Mouse (Mus musculus): ENCODE results near the gene Ndrg4. TPM values are rescaled to one million over a fixed set of nuclear protein-coding genes. Genes with fewer than 3 reads are reported as not detected.

The Ndrg4 gene
- 43.3 TPM for polyA plus RNA-seq (2012; fragmentation: generic; extraction: Trizol)
- long read RNA-seq, experiment 1, transcript Ndrg4-203 (14 exons, 2,738 nt), result major isoform, 7 of 46 reads
- long read RNA-seq, experiment 1, transcript Ndrg4-202 (15 exons, 2,966 nt), result minor isoform, 5 of 46 reads
- long read RNA-seq, experiment 1, partial matches to known transcripts, result 3 of 46 reads
- long read RNA-seq, experiment 1, other reads (novel, unspliced or antisense), result 28 of 46 reads
- long read RNA-seq, experiment 2, transcript Ndrg4-201 (17 exons, 3,101 nt), result minor isoform, 18 of 365 reads
- long read RNA-seq, experiment 2, transcript Ndrg4-202 (15 exons, 2,966 nt), result minor isoform, 10 of 365 reads
- long read RNA-seq, experiment 2, transcript Ndrg4-203 (14 exons, 2,738 nt), result major isoform, 97 of 365 reads
- long read RNA-seq, experiment 2, partial matches to known transcripts, result 8 of 365 reads
- long read RNA-seq, experiment 2, other reads (novel, unspliced or antisense), result 232 of 365 reads

GRCm38 (mm10) chr8:95676631-95677030 is at the start of gene Ndrg4:
TSS of gene Ndrg4 (plus strand) at chr8:95676980.
- TF ChIP-seq FOSL1 (IDR thresholded peaks at IDR 0.05; ENCODE audit: insufficient read depth, low read length, poor library complexity, severe bottlenecking), result no peak
- no peak for TF ChIP-seq CTCF (IDR thresholded peaks at IDR 0.05; ENCODE audit: control insufficient read depth, insufficient read depth, insufficient read length)
- TF ChIP-seq CEBPB (IDR thresholded peaks at IDR 0.05; ENCODE audit: low read depth), result no peak
- no peak for TF ChIP-seq USF1 (IDR thresholded peaks at IDR 0.05; ENCODE audit: low read depth)
- no peak for TF ChIP-seq MYOG (IDR thresholded peaks at IDR 0.05; ENCODE audit: control insufficient read depth, extremely low read depth, insufficient read length)
- TF ChIP-seq MAX (IDR thresholded peaks at IDR 0.05), result no peak
- TF ChIP-seq MYOD1 (IDR thresholded peaks at IDR 0.05; ENCODE audit: control insufficient read depth, insufficient read length, low read depth), result no peak
- Histone ChIP-seq H3K36me3 (ENCODE audit: control insufficient read depth, insufficient read depth) (no peaks in the 10 kb centered on the region), H3K79me3 (ENCODE audit: low read depth) (peaks cover 7% of the 10 kb centered on the region), H3K4me3 (ENCODE audit: insufficient read depth, poor library complexity, severe bottlenecking) (peak within 1 kb of the TSS; percentile 43), H3K27me3 (ENCODE audit: control insufficient read depth, insufficient read depth, insufficient read length) (no peaks in the 10 kb centered on the region), H3ac (ENCODE audit: control insufficient read depth, insufficient read length, low read depth) (peak within 1 kb of the TSS; percentile 90), H3K79me2 (ENCODE audit: control insufficient read depth, insufficient read depth) (peaks cover 32% of the 10 kb centered on the region)

DNA sequence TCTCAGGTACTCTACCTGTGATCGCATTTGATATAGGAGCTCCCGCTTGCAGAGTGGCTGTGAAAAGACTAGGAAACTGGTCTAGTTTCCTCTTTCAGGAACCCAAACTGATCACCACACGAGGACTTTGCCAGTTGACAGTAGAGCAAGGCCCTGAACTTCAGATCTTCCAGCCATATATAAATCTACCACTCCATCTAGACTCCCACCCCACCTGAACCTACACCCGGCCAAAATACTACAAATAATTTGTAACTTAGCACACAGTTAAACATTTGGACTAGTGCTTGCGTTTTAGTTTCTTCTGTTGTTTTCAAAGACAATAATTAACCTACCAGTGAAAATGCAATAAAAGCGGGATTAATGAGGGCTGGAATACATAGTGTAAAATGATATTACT is 43.9 kb upstream of the Ndrg4 start:
- H3K36me3 ChIP-seq (ENCODE audit: control insufficient read depth, insufficient read depth), result no peaks in the 10 kb centered on the region
- H3K4me3 ChIP-seq (ENCODE audit: insufficient read depth, poor library complexity, severe bottlenecking), result no peak overlapping the region
- H3K79me2 ChIP-seq (ENCODE audit: control insufficient read depth, insufficient read depth), result peaks cover 25% of the 10 kb centered on the region
- H3K27me3 ChIP-seq (ENCODE audit: control insufficient read depth, insufficient read depth, insufficient read length), result no peaks in the 10 kb centered on the region
- H3ac ChIP-seq (ENCODE audit: control insufficient read depth, insufficient read length, low read depth), result no peak overlapping the region
- H3K79me3 ChIP-seq (ENCODE audit: low read depth), result peaks cover 14% of the 10 kb centered on the region
- TF ChIP-seq MYOD1 (IDR thresholded peaks at IDR 0.05; ENCODE audit: control insufficient read depth, insufficient read length, low read depth) (no peak), CEBPB (IDR thresholded peaks at IDR 0.05; ENCODE audit: low read depth) (no peak), CTCF (IDR thresholded peaks at IDR 0.05; ENCODE audit: control insufficient read depth, insufficient read depth, insufficient read length) (no peak), MAX (IDR thresholded peaks at IDR 0.05) (no peak), USF1 (IDR thresholded peaks at IDR 0.05; ENCODE audit: low read depth) (no peak), FOSL1 (IDR thresholded peaks at IDR 0.05; ENCODE audit: insufficient read depth, low read length, poor library complexity, severe bottlenecking) (no peak), MYOG (IDR thresholded peaks at IDR 0.05; ENCODE audit: control insufficient read depth, extremely low read depth, insufficient read length) (no peak)

GRCm38 (mm10) chr8:95633262-95634062 is 43.3 kb upstream of the Ndrg4 start, which contains the start of gene Gins3:
TSS of gene Gins3 (plus strand) at chr8:95633453.
- H3K79me3 ChIP-seq (ENCODE audit: low read depth), result peaks cover 14% of the 10 kb centered on the region
- H3K79me2 ChIP-seq (ENCODE audit: control insufficient read depth, insufficient read depth), result peaks cover 25% of the 10 kb centered on the region
- H3K36me3 ChIP-seq (ENCODE audit: control insufficient read depth, insufficient read depth), result peaks cover 4% of the 10 kb centered on the region
- H3K27me3 ChIP-seq (ENCODE audit: control insufficient read depth, insufficient read depth, insufficient read length), result no peaks in the 10 kb centered on the region
- H3ac ChIP-seq (ENCODE audit: control insufficient read depth, insufficient read length, low read depth), result peak within 1 kb of the TSS; percentile 81
- TF ChIP-seq MYOG (IDR thresholded peaks at IDR 0.05; ENCODE audit: control insufficient read depth, extremely low read depth, insufficient read length) (no peak), MAX (IDR thresholded peaks at IDR 0.05) (peak; percentile 71)
- peak within 1 kb of the TSS; percentile 74 for H3K4me3 ChIP-seq (ENCODE audit: insufficient read depth, poor library complexity, severe bottlenecking)

GRCm38 (mm10) chr8:95634063-95634340 is 42.8 kb upstream of the Ndrg4 start:
- peaks cover 14% of the 10 kb centered on the region for H3K79me3 ChIP-seq (ENCODE audit: low read depth)
- TF ChIP-seq MYOG (IDR thresholded peaks at IDR 0.05; ENCODE audit: control insufficient read depth, extremely low read depth, insufficient read length) (no peak), CEBPB (IDR thresholded peaks at IDR 0.05; ENCODE audit: low read depth) (no peak), MAX (IDR thresholded peaks at IDR 0.05) (no peak), MYOD1 (IDR thresholded peaks at IDR 0.05; ENCODE audit: control insufficient read depth, insufficient read length, low read depth) (no peak), CTCF (IDR thresholded peaks at IDR 0.05; ENCODE audit: control insufficient read depth, insufficient read depth, insufficient read length) (no peak), FOSL1 (IDR thresholded peaks at IDR 0.05; ENCODE audit: insufficient read depth, low read length, poor library complexity, severe bottlenecking) (no peak), USF1 (IDR thresholded peaks at IDR 0.05; ENCODE audit: low read depth) (no peak)
- peak overlapping the region; percentile 81 for H3ac ChIP-seq (ENCODE audit: control insufficient read depth, insufficient read length, low read depth)
- peaks cover 8% of the 10 kb centered on the region for H3K36me3 ChIP-seq (ENCODE audit: control insufficient read depth, insufficient read depth)
- H3K4me3 ChIP-seq (ENCODE audit: insufficient read depth, poor library complexity, severe bottlenecking), result peak overlapping the region; percentile 74
- no peaks in the 10 kb centered on the region for H3K27me3 ChIP-seq (ENCODE audit: control insufficient read depth, insufficient read depth, insufficient read length)
- H3K79me2 ChIP-seq (ENCODE audit: control insufficient read depth, insufficient read depth), result peaks cover 25% of the 10 kb centered on the region

- Histone ChIP-seq H3K79me2 (ENCODE audit: control insufficient read depth, insufficient read depth) (no peaks in the 10 kb centered on the region), H3K36me3 (ENCODE audit: control insufficient read depth, insufficient read depth) (peaks cover 33% of the 10 kb centered on the region), H3K4me3 (ENCODE audit: insufficient read depth, poor library complexity, severe bottlenecking) (no peak overlapping the region), H3K79me3 (ENCODE audit: low read depth) (no peaks in the 10 kb centered on the region), H3K27me3 (ENCODE audit: control insufficient read depth, insufficient read depth, insufficient read length) (no peaks in the 10 kb centered on the region), H3ac (ENCODE audit: control insufficient read depth, insufficient read length, low read depth) (no peak overlapping the region)
- no peak for TF ChIP-seq MYOG (IDR thresholded peaks at IDR 0.05; ENCODE audit: control insufficient read depth, extremely low read depth, insufficient read length)
- TF ChIP-seq MYOD1 (IDR thresholded peaks at IDR 0.05; ENCODE audit: control insufficient read depth, insufficient read length, low read depth), result no peak
- no peak for TF ChIP-seq CTCF (IDR thresholded peaks at IDR 0.05; ENCODE audit: control insufficient read depth, insufficient read depth, insufficient read length)
- no peak for TF ChIP-seq CEBPB (IDR thresholded peaks at IDR 0.05; ENCODE audit: low read depth)
- TF ChIP-seq USF1 (IDR thresholded peaks at IDR 0.05; ENCODE audit: low read depth), result no peak
- no peak for TF ChIP-seq FOSL1 (IDR thresholded peaks at IDR 0.05; ENCODE audit: insufficient read depth, low read length, poor library complexity, severe bottlenecking)
- no peak for TF ChIP-seq MAX (IDR thresholded peaks at IDR 0.05)
Measured at GRCm38 (mm10) chr8:95644942-95645341, 31.8 kb upstream of the Ndrg4 start.
